Mouse (Mus musculus) forebrain, postnatal 0 days (tissue): ENCODE results near the gene BC025920. TPM values are rescaled to one million over a fixed set of nuclear protein-coding genes. Genes with fewer than 3 reads are reported as not detected.
A peak's percentile ranks its signal among the peaks of the same experiment; 100 is the strongest.

Experiments
- ATAC-seq: fragments of 200-750 bp; cut with Nextera tagmentation; 2 replicates; pipeline ENCODE4 v1.8.0; 2017; ENCODE audit warnings: mild to moderate bottlenecking, moderate library complexity
- DNase-seq: peaks from one replicate; pipeline ENCODE4 v3.0.0-alpha.2; 2015
- H3K27ac ChIP-seq: fragments of 300-500 bp; sonication (generic); 2 replicates; pipeline ENCODE4 v1.5.1; 2014; ENCODE audit warnings: low read depth, mild to moderate bottlenecking, antibody characterized with exemption, low read length, moderate library complexity, mixed read lengths
- H3K27me3 ChIP-seq: fragments of 300-500 bp; sonication (generic); 2 replicates; pipeline ENCODE4 v1.6.1; 2014; ENCODE audit warnings: mild to moderate bottlenecking, low read length, mixed read lengths; ENCODE audit not compliant: insufficient read depth
- H3K36me3 ChIP-seq: fragments of 300-500 bp; sonication (generic); 2 replicates; pipeline ENCODE4 v1.6.1; 2014; ENCODE audit warnings: mild to moderate bottlenecking, moderate library complexity; ENCODE audit not compliant: insufficient read depth
- H3K4me1 ChIP-seq: fragments of 300-500 bp; sonication (generic); 2 replicates; pipeline ENCODE4 v1.6.1; 2014; ENCODE audit warnings: antibody characterized with exemption; ENCODE audit not compliant: insufficient read depth
- H3K4me2 ChIP-seq: fragments of 300-500 bp; sonication (generic); 2 replicates; pipeline ENCODE4 v1.6.1; 2014; ENCODE audit warnings: low read depth, mild to moderate bottlenecking, moderate library complexity
- H3K4me3 ChIP-seq: fragments of 300-500 bp; sonication (generic); 2 replicates; pipeline ENCODE4 v1.5.1; 2014; ENCODE audit warnings: low read depth, low read length, mixed read lengths
- H3K9ac ChIP-seq: fragments of 300-500 bp; sonication (generic); 2 replicates; pipeline ENCODE4 v1.6.1; 2014; ENCODE audit warnings: mild to moderate bottlenecking
- H3K9me3 ChIP-seq: fragments of 300-500 bp; sonication (generic); 2 replicates; pipeline ENCODE4 v1.6.1; 2016; ENCODE audit warnings: low read length
- CTCF ChIP-seq: sonication (generic); IDR thresholded peaks from 2 replicates; pipeline ENCODE4 v1.5.1; 2016; ENCODE audit warnings: antibody characterized with exemption, control low read depth, low read depth
- WGBS: fragments of 180-500 bp; shearing (Covaris S2); extraction: QIAGEN DNeasy Blood & Tissue Kit; methylation state at CpG from one replicate; pipeline ENCODE4 v1.1.7; 2014; 5-methylcytosine and 5-hydroxymethylcytosine counted together
- polyA plus RNA-seq: library from polyadenylated mRNA; unstranded; fragments of >200 nt; fragmentation: Nextera tagmentation; extraction: Ambion mirVana; gene quantifications from 2 replicates; pipeline ENCODE4 v1.2.1, GENCODE M21; 2015
- total RNA-seq: library from RNA; depleted of rRNA; stranded (reverse); fragments of >200 nt; gene quantifications from 2 replicates; pipeline ENCODE4 v1.2.3, GENCODE M21; 2014

Gene BC025920
- total and polyA plus RNA-seq, 2 experiments from 2014 or later = 1.4 to 4.7 TPM

GRCm38 (mm10) chr10:81604019-81604967 lies 1.8 kb upstream of the BC025920 start:
- Histone ChIP-seq H3K4me2 (peak overlapping the region; percentile 72; the same call in 1 of the 2 replicates), H3K9ac (no peak overlapping the region), H3K9me3 (no peaks in the 10 kb centered on the region), H3K36me3 (no peaks in the 10 kb centered on the region), H3K27ac (no peak overlapping the region), H3K27me3 (no peaks in the 10 kb centered on the region), H3K4me3 (peak overlapping the region; percentile 5; the same call in 1 of the 2 replicates), H3K4me1 (peaks cover 12% of the 10 kb centered on the region)
- 82% methylated on average over 12 of the region's 12 CpGs for WGBS
- no peak for TF ChIP-seq CTCF
- ATAC-seq (no peak), DNase-seq (no peak)

- Histone ChIP-seq H3K9ac (peak overlapping the region; percentile 54), H3K4me1 (peaks cover 12% of the 10 kb centered on the region), H3K4me2 (peak overlapping the region; percentile 72), H3K27ac (peak overlapping the region; percentile 90), H3K9me3 (no peaks in the 10 kb centered on the region), H3K27me3 (no peaks in the 10 kb centered on the region), H3K36me3 (no peaks in the 10 kb centered on the region), H3K4me3 (peak overlapping the region; percentile 66)
- peak; percentile 93 for TF ChIP-seq CTCF
- ATAC-seq (peak; percentile 63), DNase-seq (peak; percentile 97)
- 20% methylated on average over 29 of the region's 29 CpGs for WGBS
Measured at GRCm38 (mm10) chr10:81604968-81605665, 953 bp upstream of the BC025920 start.

GRCm38 (mm10) chr10:81605666-81605973 lies 450 bp upstream of the BC025920 start:
- Histone ChIP-seq H3K4me1 (peaks cover 11% of the 10 kb centered on the region), H3K9ac (peak overlapping the region; percentile 54), H3K36me3 (no peaks in the 10 kb centered on the region), H3K27ac (peak overlapping the region; percentile 90), H3K27me3 (no peaks in the 10 kb centered on the region), H3K4me3 (peak overlapping the region; percentile 66), H3K9me3 (no peaks in the 10 kb centered on the region), H3K4me2 (peak overlapping the region; percentile 72)
- DNase-seq (no peak), ATAC-seq (no peak)
- WGBS = 2% methylated on average over 14 of the region's 14 CpGs
- no peak for TF ChIP-seq CTCF

- peak; percentile 27; the same call in 1 of the 2 replicates for TF ChIP-seq CTCF
- Histone ChIP-seq H3K9ac (no peak overlapping the region), H3K4me2 (no peak overlapping the region), H3K27ac (no peak overlapping the region), H3K4me3 (no peak overlapping the region), H3K9me3 (no peaks in the 10 kb centered on the region), H3K4me1 (peaks cover 6% of the 10 kb centered on the region), H3K36me3 (no peaks in the 10 kb centered on the region), H3K27me3 (no peaks in the 10 kb centered on the region)
- WGBS = 79% methylated on average over 1 of the region's 1 CpGs
- no peak for ATAC-seq
- DNase-seq = no peak
Measured at GRCm38 (mm10) chr10:81608308-81608707, 2.2 kb downstream of the BC025920 start.

- 72% methylated on average over 3 of the region's 3 CpGs for WGBS
- H3K4me3 ChIP-seq = no peak overlapping the region
- H3K9ac ChIP-seq = no peak overlapping the region
- H3K27ac ChIP-seq = no peak overlapping the region
- no peaks in the 10 kb centered on the region for H3K4me1 ChIP-seq
- DNase-seq (no peak), ATAC-seq (no peak)
- H3K4me2 ChIP-seq = no peak overlapping the region
- no peaks in the 10 kb centered on the region for H3K36me3 ChIP-seq
- H3K9me3 ChIP-seq = no peaks in the 10 kb centered on the region
- H3K27me3 ChIP-seq = no peaks in the 10 kb centered on the region
- no peak for TF ChIP-seq CTCF
Measured at GRCm38 (mm10) chr10:81612779-81613178, 6.7 kb downstream of the BC025920 start.

GRCm38 (mm10) chr10:81615486-81615885 lies 9.4 kb downstream of the BC025920 start:
- H3K4me1 ChIP-seq = no peaks in the 10 kb centered on the region
- H3K9me3 ChIP-seq = no peaks in the 10 kb centered on the region
- no peak overlapping the region for H3K4me3 ChIP-seq
- H3K4me2 ChIP-seq = no peak overlapping the region
- H3K27ac ChIP-seq = no peak overlapping the region
- no peak for DNase-seq
- no peak overlapping the region for H3K9ac ChIP-seq
- no peaks in the 10 kb centered on the region for H3K27me3 ChIP-seq
- no peak for TF ChIP-seq CTCF
- 0 out of 2 replicates have a peak, but pooled peaks cover 1% of the 10 kb centered on the region for H3K36me3 ChIP-seq
- ATAC-seq = peak; percentile 38; the same call in 1 of the 2 replicates
- WGBS = 68% methylated on average over 6 of the region's 6 CpGs

- no peak for TF ChIP-seq CTCF
- Histone ChIP-seq H3K4me1 (no peaks in the 10 kb centered on the region), H3K9ac (no peak overlapping the region), H3K9me3 (no peaks in the 10 kb centered on the region), H3K27ac (no peak overlapping the region), H3K4me3 (no peak overlapping the region), H3K36me3 (peaks cover 36% of the 10 kb centered on the region), H3K27me3 (no peaks in the 10 kb centered on the region), H3K4me2 (no peak overlapping the region)
- ATAC-seq (no peak), DNase-seq (no peak)
- 86% methylated on average over 5 of the region's 5 CpGs for WGBS
Measured at GRCm38 (mm10) chr10:81619976-81620375, 13.9 kb downstream of the BC025920 start.
